Mouse (Mus musculus) myocyte (in vitro differentiated cells): Measurements from ENCODE around the gene Mapkapk5. TPM values are rescaled to one million over a fixed set of nuclear protein-coding genes. Genes with fewer than 3 reads are reported as not detected.
A peak's percentile ranks its signal among the peaks of the same experiment; 100 is the strongest.

Source experiments
- H3K27me3 ChIP-seq: one replicate; pipeline ENCODE4 v1.6.1; 2011; ENCODE audit not compliant: control insufficient read depth, insufficient read depth, insufficient read length
- H3K36me3 ChIP-seq: one replicate; pipeline ENCODE4 v1.6.1; 2011; ENCODE audit not compliant: control insufficient read depth, insufficient read depth
- H3K4me2 ChIP-seq: one replicate; pipeline ENCODE4 v1.6.1; 2011; ENCODE audit warnings: low read depth, control low read depth
- H3K4me3 ChIP-seq: one replicate; pipeline ENCODE4 v1.5.1; 2011; ENCODE audit warnings: mild to moderate bottlenecking, control low read depth, moderate library complexity
- H3K79me2 ChIP-seq: one replicate; pipeline ENCODE4 v1.6.1; 2011; ENCODE audit not compliant: control insufficient read depth, insufficient read depth
- H3ac ChIP-seq: one replicate; pipeline ENCODE4 v1.6.1; 2011; ENCODE audit not compliant: control insufficient read depth, insufficient read length
- CEBPB ChIP-seq: IDR thresholded peaks from 2 replicates; pipeline ENCODE4 v1.6.1; 2011; ENCODE audit warnings: mild to moderate bottlenecking, moderate library complexity; ENCODE audit not compliant: poor library complexity, insufficient read depth, severe bottlenecking
- E2F4 ChIP-seq: IDR thresholded peaks from one replicate; pipeline ENCODE4 v1.6.1; 2011; ENCODE audit warnings: mild to moderate bottlenecking, control low read depth, moderate library complexity; ENCODE audit not compliant: insufficient read depth
- MAX ChIP-seq: IDR thresholded peaks from one replicate; pipeline ENCODE4 v1.6.1; 2011; ENCODE audit warnings: low read depth, mild to moderate bottlenecking, control low read depth
- MYOD1 ChIP-seq, 3 experiments: IDR thresholded peaks; one replicate each; pipeline ENCODE4 v1.6.1; 2011; ENCODE audit warnings: control low read depth in 2 of 3, low read depth in 2 of 3, mild to moderate bottlenecking in 2 of 3, moderate library complexity in 1 of 3; ENCODE audit not compliant: insufficient read length in 2 of 3, control insufficient read depth in 1 of 3
- MYOG ChIP-seq, 3 experiments: IDR thresholded peaks; one replicate each; pipeline ENCODE4 v1.6.1; 2011; ENCODE audit warnings: control low read depth in 2 of 3, low read depth in 2 of 3, mild to moderate bottlenecking in 2 of 3; ENCODE audit not compliant: insufficient read length in 2 of 3, control insufficient read depth in 1 of 3, insufficient read depth in 1 of 3
- POLR2A ChIP-seq: IDR thresholded peaks from one replicate; pipeline ENCODE4 v1.6.1; 2011; ENCODE audit warnings: low read depth, mild to moderate bottlenecking, control low read depth, moderate library complexity; ENCODE audit not compliant: insufficient read length
- POLR2AphosphoS2 ChIP-seq: IDR thresholded peaks from one replicate; pipeline ENCODE4 v1.6.1; 2011; ENCODE audit warnings: low read depth, control low read depth; ENCODE audit not compliant: insufficient read length
- REST ChIP-seq: IDR thresholded peaks from one replicate; pipeline ENCODE4 v1.6.1; 2011; ENCODE audit warnings: mild to moderate bottlenecking, control low read depth, moderate library complexity; ENCODE audit not compliant: insufficient read depth, insufficient read length
- SRF ChIP-seq: IDR thresholded peaks from one replicate; pipeline ENCODE4 v1.6.1; 2011; ENCODE audit warnings: low read depth; ENCODE audit not compliant: control insufficient read depth, insufficient read length
- TCF12 ChIP-seq: IDR thresholded peaks from one replicate; pipeline ENCODE4 v1.6.1; 2011; ENCODE audit warnings: mild to moderate bottlenecking, control low read depth; ENCODE audit not compliant: poor library complexity, insufficient read depth, severe bottlenecking
- TCF3 ChIP-seq: IDR thresholded peaks from one replicate; pipeline ENCODE4 v1.6.1; 2011; ENCODE audit warnings: low read depth, control low read depth; ENCODE audit not compliant: insufficient read length
- USF1 ChIP-seq: IDR thresholded peaks from one replicate; pipeline ENCODE4 v1.6.1; 2011; ENCODE audit warnings: low read depth, mild to moderate bottlenecking, control low read depth, moderate library complexity
- polyA plus RNA-seq: library from polyadenylated mRNA; unstranded; fragments of >200 nt; fragmentation: generic; extraction: Trizol; gene quantifications from one replicate; pipeline ENCODE4 v1.2.1, GENCODE M21; 2012; ENCODE audit warnings: missing spikeins

The Mapkapk5 gene
- polyA plus RNA-seq, 1 experiment = 100 TPM

DNA sequence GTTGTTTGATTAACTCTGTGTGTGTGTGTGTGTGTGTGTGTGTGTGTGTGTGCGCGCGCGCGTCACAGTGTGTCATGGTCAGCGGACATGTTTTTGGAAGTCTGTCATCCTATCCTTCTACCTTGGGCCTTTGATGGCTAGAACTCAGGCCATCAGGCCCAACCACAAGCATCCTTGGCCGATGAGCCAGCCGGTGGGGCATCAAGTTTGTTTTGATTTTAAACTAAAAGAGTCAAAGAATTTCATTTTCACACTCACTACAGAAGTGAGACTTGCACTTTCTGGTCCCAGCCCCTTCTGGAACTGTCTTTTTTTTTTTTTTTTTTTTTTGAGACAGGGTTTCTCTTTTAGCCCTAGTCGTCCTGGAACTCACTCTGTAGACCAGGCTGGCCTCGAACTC, 39.3 kb upstream of the Mapkapk5 start:
- Histone ChIP-seq H3K4me3 (no peak overlapping the region), H3K4me2 (peak overlapping the region; percentile 83), H3K79me2 (no peaks in the 10 kb centered on the region), H3K36me3 (no peaks in the 10 kb centered on the region), H3K27me3 (no peaks in the 10 kb centered on the region), H3ac (no peak overlapping the region)
- TF ChIP-seq MAX (no peak), MYOD1 (IDR thresholded peaks at IDR 0.05; ENCODE audit: control insufficient read depth in 1 of 3, insufficient read length in 2 of 3, low read depth in 2 of 3) (peak in 1 of 3 experiments; percentile 4)

DNA sequence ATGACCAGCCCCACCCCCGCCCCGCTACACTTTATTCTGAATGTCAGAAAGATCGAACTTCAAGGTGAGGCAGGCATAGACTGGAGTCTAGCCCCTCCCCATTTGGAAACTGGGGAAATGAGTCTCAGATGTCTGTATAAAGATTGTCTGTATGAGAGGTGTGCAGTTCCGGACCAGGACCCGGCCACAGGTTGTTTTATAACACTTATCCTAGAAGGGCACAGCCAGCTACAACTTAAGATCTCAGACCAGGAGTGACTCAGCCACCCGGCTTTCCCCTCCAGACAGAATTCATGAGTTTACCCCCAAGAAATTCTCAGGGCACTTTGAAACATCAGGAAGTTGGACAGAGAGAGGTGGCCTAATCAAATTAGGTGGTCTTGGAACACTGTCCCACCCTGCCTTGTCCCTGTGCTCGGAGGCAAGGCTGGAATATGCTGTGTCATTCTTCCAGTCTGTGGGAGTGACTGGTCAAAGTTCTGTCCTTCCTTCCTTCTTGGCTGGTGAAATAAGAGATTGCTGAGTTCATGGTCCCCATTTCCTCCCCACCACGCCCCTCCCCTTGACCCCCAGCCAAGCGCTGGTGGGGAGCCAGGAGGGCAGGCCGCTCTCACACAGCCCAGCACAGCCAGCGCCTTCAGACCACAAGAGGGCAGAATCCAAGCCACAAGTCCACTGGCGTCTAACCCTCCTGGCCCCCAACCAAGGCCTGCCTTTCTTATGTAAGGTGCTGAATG, 38.2 kb upstream of the Mapkapk5 start:
- H3ac ChIP-seq = no peak overlapping the region
- no peak for TF ChIP-seq E2F4
- peak in 1 of 3 experiments; percentile 55 for TF ChIP-seq MYOG (IDR thresholded peaks at IDR 0.05; ENCODE audit: control insufficient read depth in 1 of 3, insufficient read depth in 1 of 3, insufficient read length in 2 of 3, low read depth in 2 of 3)
- peak in 1 of 3 experiments; percentile 43 for TF ChIP-seq MYOD1 (IDR thresholded peaks at IDR 0.05; ENCODE audit: control insufficient read depth in 1 of 3, insufficient read length in 2 of 3, low read depth in 2 of 3)
- peak; percentile 61 for TF ChIP-seq POLR2A
- TF ChIP-seq TCF12 = no peak
- TF ChIP-seq TCF3 = no peak
- TF ChIP-seq POLR2AphosphoS2 = peak; percentile 57
- no peaks in the 10 kb centered on the region for H3K36me3 ChIP-seq
- no peaks in the 10 kb centered on the region for H3K79me2 ChIP-seq
- no peak overlapping the region for H3K4me3 ChIP-seq
- H3K4me2 ChIP-seq = peak overlapping the region; percentile 83
- no peaks in the 10 kb centered on the region for H3K27me3 ChIP-seq

DNA sequence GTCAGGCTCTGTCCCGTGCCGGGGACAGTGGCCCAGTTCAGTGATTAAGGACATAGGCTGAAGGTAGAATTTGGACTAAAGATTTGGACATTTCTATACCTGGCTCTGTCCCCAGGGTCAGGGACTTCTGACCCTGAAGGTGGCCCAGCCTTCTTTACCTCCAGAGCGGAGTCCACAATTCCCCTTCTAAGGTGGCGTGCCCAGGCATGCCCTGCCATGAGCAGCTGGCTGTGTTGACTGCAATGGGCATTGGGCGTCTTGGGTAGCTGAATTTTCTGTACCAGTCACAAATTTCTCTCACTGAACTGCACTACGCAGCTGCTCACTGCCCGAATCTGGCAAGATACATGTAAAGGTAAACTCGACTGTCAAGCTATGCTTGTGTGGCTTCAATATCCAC, 36.2 kb upstream of the Mapkapk5 start:
- Histone ChIP-seq H3K79me2 (no peaks in the 10 kb centered on the region), H3K4me2 (no peak overlapping the region), H3K36me3 (no peaks in the 10 kb centered on the region), H3K27me3 (no peaks in the 10 kb centered on the region), H3ac (no peak overlapping the region), H3K4me3 (no peak overlapping the region)
- TF ChIP-seq SRF (no peak), MYOD1 (IDR thresholded peaks at IDR 0.05; ENCODE audit: control insufficient read depth in 1 of 3, insufficient read length in 2 of 3, low read depth in 2 of 3) (no peak), POLR2A (no peak), USF1 (no peak), MAX (no peak)

DNA sequence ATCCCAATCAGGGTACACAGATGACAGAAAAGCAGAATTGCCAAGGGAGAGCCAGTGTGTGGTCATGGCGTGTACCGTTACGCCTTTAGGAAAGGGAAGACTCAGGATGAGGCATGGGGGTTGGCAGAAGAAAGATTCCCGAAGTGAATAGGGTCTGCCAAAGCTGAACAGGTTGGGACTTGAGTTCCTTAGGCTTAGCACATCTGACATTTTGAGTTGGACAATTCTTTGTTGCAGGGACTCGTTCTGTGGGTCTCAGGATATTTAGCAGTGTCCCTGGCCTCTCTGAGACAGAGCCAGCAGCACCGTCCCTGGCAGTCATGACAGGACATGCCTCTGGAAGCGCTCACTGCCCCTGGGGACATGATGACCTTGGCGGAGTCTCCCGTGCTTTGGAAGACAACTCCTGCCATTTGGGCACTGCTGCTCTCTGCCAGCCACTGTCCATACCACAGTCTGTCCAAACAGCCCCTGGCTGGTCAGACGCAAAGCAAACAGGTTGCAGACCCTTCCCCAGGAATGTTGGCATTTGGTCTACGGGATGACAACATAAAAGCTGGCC, 31.3 kb upstream of the Mapkapk5 start:
- Histone ChIP-seq H3K27me3 (no peaks in the 10 kb centered on the region), H3ac (no peak overlapping the region), H3K4me2 (no peak overlapping the region), H3K79me2 (no peaks in the 10 kb centered on the region), H3K4me3 (no peak overlapping the region), H3K36me3 (no peaks in the 10 kb centered on the region)
- no peak for TF ChIP-seq TCF3
- no peak for TF ChIP-seq POLR2A
- no peak for TF ChIP-seq MYOD1 (IDR thresholded peaks at IDR 0.05; ENCODE audit: control insufficient read depth in 1 of 3, insufficient read length in 2 of 3, low read depth in 2 of 3)
- TF ChIP-seq USF1 = no peak
- no peak for TF ChIP-seq MAX
- TF ChIP-seq TCF12 = no peak
- TF ChIP-seq CEBPB = no peak
- no peak for TF ChIP-seq MYOG (IDR thresholded peaks at IDR 0.05; ENCODE audit: control insufficient read depth in 1 of 3, insufficient read depth in 1 of 3, insufficient read length in 2 of 3, low read depth in 2 of 3)
- TF ChIP-seq POLR2AphosphoS2 = no peak
- TF ChIP-seq REST = no peak
- no peak for TF ChIP-seq E2F4
- TF ChIP-seq SRF = no peak

GRCm38 (mm10) chr5:121575867-121576266, 30.2 kb upstream of the Mapkapk5 start:
- Histone ChIP-seq H3ac (no peak overlapping the region), H3K36me3 (no peaks in the 10 kb centered on the region)
- TF ChIP-seq USF1 = no peak
- no peak for TF ChIP-seq TCF12
- no peak for TF ChIP-seq SRF
- TF ChIP-seq CEBPB = no peak
- no peak for TF ChIP-seq POLR2A
- TF ChIP-seq MYOD1 (IDR thresholded peaks at IDR 0.05; ENCODE audit: control insufficient read depth in 1 of 3, insufficient read length in 2 of 3, low read depth in 2 of 3) = no peak
- no peak for TF ChIP-seq REST

More at GRCm38 (mm10) chr5:121575867-121576266, 30.2 kb upstream of the Mapkapk5 start:
- Histone ChIP-seq H3K4me3 (no peak overlapping the region), H3K4me2 (no peak overlapping the region), H3K79me2 (no peaks in the 10 kb centered on the region), H3K27me3 (no peaks in the 10 kb centered on the region)
